17 mouse cellular contexts compared by ENCODE assay signal in genomic region chr6:55230048-55230447, GRCm38 (mm10). TPM values are rescaled to one million over a fixed set of nuclear protein-coding genes. Genes with fewer than 3 reads are reported as not detected.
"Had no signal": no experiment of that assay in that cellular context is flagged by ENCODE, and none has a peak within 500 bp of the region (broad histone marks: within the 10 kb centered on the region; RNA-seq: fewer than 3 reads in every experiment).

No protein-coding gene starts in this region.

- H3K4me3 ChIP-seq: layer of hippocampus, adult 2 months; limb, embryonic 10.5 days; limb, embryonic 13.5 days; liver, embryonic 15.5 days had no signal

- H3K4me2 ChIP-seq: limb, embryonic 13.5 days; liver, embryonic 15.5 days; lung, embryonic 14.5 days; midbrain, embryonic 11.5 days had no signal

- H3K4me1 ChIP-seq: limb, embryonic 10.5 days; limb, embryonic 13.5 days had no signal

- H3K9ac ChIP-seq: limb, embryonic 13.5 days; liver, embryonic 15.5 days; lung, embryonic 14.5 days had no signal

- H3K27ac ChIP-seq: kidney, postnatal 0 days; layer of hippocampus, adult 2 months; limb, embryonic 10.5 days; limb, embryonic 13.5 days; liver, embryonic 15.5 days had no signal

- H3K9me3 ChIP-seq: limb, embryonic 10.5 days; limb, embryonic 13.5 days; liver, embryonic 15.5 days had no signal

- H3K27me3 ChIP-seq: limb, embryonic 13.5 days; liver, embryonic 15.5 days had no signal

- H3K36me3 ChIP-seq: liver, embryonic 15.5 days had no signal

- DNase-seq: kidney, adult 2 months; layer of hippocampus, adult 9-11 months; lung, embryonic 14.5 days; midbrain, embryonic 14.5 days; thymus, adult 18-20 months; thymus, postnatal 36 days had no signal

RNA-seq across cellular contexts. Expression of gene Inmt, which starts 55.2 kb away (rescaled TPM):
- total RNA-seq: megakaryocyte progenitor cell, adult 5-6 weeks; megakaryocyte-erythroid progenitor cell, adult 5-6 weeks; midbrain, postnatal 0 days had no signal
- polyA plus RNA-seq: midbrain, embryonic 14.5 days; midbrain, postnatal 0 days; neural tube, embryonic 11.5 days; neural tube, embryonic 14.5 days had no signal
